ENCODE assay signal across 12 mouse cellular contexts in genomic region chr10:83106152-83106746, GRCm38 (mm10).
DNase-seq lines count a peak whose midpoint lies in the region; ATAC-seq and TF ChIP-seq lines count a peak whose summit lies in the region.
"Had no signal": no experiment of that assay in that cellular context is flagged by ENCODE, and none has a peak within 500 bp of the region (broad histone marks: within the 10 kb centered on the region; RNA-seq: fewer than 3 reads in every experiment).

No protein-coding gene starts in this region.

- 64% methylated on average over 7 of the region's 7 CpGs for WGBS in stomach, embryonic 14.5 days
- 78% methylated on average over 7 of the region's 7 CpGs for WGBS in stomach, postnatal 0 days
- 21% methylated on average over 7 of the region's 7 CpGs for WGBS in hindbrain, embryonic 16.5 days
- WGBS in midbrain, embryonic 14.5 days: 21% methylated on average over 7 of the region's 7 CpGs

- H3K27ac ChIP-seq in stomach, embryonic 14.5 days (ENCODE audit: low read length): peak overlapping the region; percentile 74; the same call in 1 of the 2 replicates
- H3K27ac ChIP-seq in stomach, postnatal 0 days (replicated peaks): no peak overlapping the region
- peak overlapping the region; percentile 54 for H3K27ac ChIP-seq in hindbrain, embryonic 16.5 days (ENCODE audit: low read depth, low read length)
- peak overlapping the region; percentile 49; the same call in 1 of the 2 replicates for H3K27ac ChIP-seq in midbrain, embryonic 14.5 days (replicated peaks; ENCODE audit: low read depth, low read length)
- H3K27ac ChIP-seq: heart, embryonic 13.5 days; lung, embryonic 15.5 days; neural tube, embryonic 12.5 days had no signal

- H3K27me3 ChIP-seq in stomach, embryonic 14.5 days (ENCODE audit: control insufficient read depth, insufficient read depth, low read length): no peaks in the 10 kb centered on the region
- H3K27me3 ChIP-seq in stomach, postnatal 0 days (ENCODE audit: control insufficient read depth, insufficient read depth, low read length): no peaks in the 10 kb centered on the region
- no peaks in the 10 kb centered on the region for H3K27me3 ChIP-seq in hindbrain, embryonic 16.5 days (replicated peaks; ENCODE audit: control insufficient read depth, insufficient read depth, low read length)
- H3K27me3 ChIP-seq in midbrain, embryonic 14.5 days (ENCODE audit: control insufficient read depth, insufficient read depth, low read length): no peaks in the 10 kb centered on the region
- H3K27me3 ChIP-seq: heart, embryonic 13.5 days; lung, embryonic 15.5 days had no signal

- ATAC-seq in stomach, embryonic 14.5 days (ENCODE audit: insufficient number of reproducible peaks, insufficient read depth, low FRiP score, low read depth): no peak
- no peak for ATAC-seq in stomach, postnatal 0 days (ENCODE audit: low FRiP score, low TSS enrichment)
- ATAC-seq in hindbrain, embryonic 16.5 days: peak; percentile 74
- ATAC-seq in midbrain, embryonic 14.5 days (ENCODE audit: low FRiP score, low TSS enrichment): peak; percentile 73

- no peaks in the 10 kb centered on the region for H3K9me3 ChIP-seq in stomach, embryonic 14.5 days (ENCODE audit: control insufficient read depth, low read depth, low read length)
- H3K9me3 ChIP-seq in stomach, postnatal 0 days (ENCODE audit: control insufficient read depth, low read length): no peaks in the 10 kb centered on the region
- H3K9me3 ChIP-seq in hindbrain, embryonic 16.5 days (ENCODE audit: control insufficient read depth, low read length): no peaks in the 10 kb centered on the region
- no peaks in the 10 kb centered on the region for H3K9me3 ChIP-seq in midbrain, embryonic 14.5 days (ENCODE audit: control insufficient read depth, low read length)
- H3K9me3 ChIP-seq: heart, embryonic 13.5 days; lung, embryonic 15.5 days; neural tube, embryonic 12.5 days had no signal

- no peak overlapping the region for H3K4me3 ChIP-seq in stomach, embryonic 14.5 days (ENCODE audit: low read depth, low read length)
- H3K4me3 ChIP-seq in stomach, postnatal 0 days (ENCODE audit: low read depth, low read length): no peak overlapping the region
- H3K4me3 ChIP-seq in hindbrain, embryonic 16.5 days (ENCODE audit: low read length): no peak overlapping the region
- H3K4me3 ChIP-seq in midbrain, embryonic 14.5 days (replicated peaks; ENCODE audit: low read depth, low read length): no peak overlapping the region
- H3K4me3 ChIP-seq: heart, embryonic 13.5 days; lung, embryonic 15.5 days; neural tube, embryonic 12.5 days had no signal

- no peak overlapping the region for H3K4me2 ChIP-seq in stomach, embryonic 14.5 days (replicated peaks; ENCODE audit: low read depth, low read length)
- no peak overlapping the region for H3K4me2 ChIP-seq in stomach, postnatal 0 days (replicated peaks; ENCODE audit: low read depth)
- H3K4me2 ChIP-seq in hindbrain, embryonic 16.5 days (ENCODE audit: low read length): no peak overlapping the region
- 0 out of 2 replicates have a peak overlapping the region, but pooled peaks have one; percentile 15 for H3K4me2 ChIP-seq in midbrain, embryonic 14.5 days (ENCODE audit: low read length)
- H3K4me2 ChIP-seq: heart, embryonic 13.5 days; lung, embryonic 15.5 days; neural tube, embryonic 12.5 days had no signal

- no peaks in the 10 kb centered on the region for H3K36me3 ChIP-seq in stomach, embryonic 14.5 days (ENCODE audit: control insufficient read depth, insufficient read depth, low read length)
- H3K36me3 ChIP-seq in stomach, postnatal 0 days (ENCODE audit: control insufficient read depth, insufficient read depth, low read length): no peaks in the 10 kb centered on the region
- no peaks in the 10 kb centered on the region for H3K36me3 ChIP-seq in hindbrain, embryonic 16.5 days (ENCODE audit: control insufficient read depth, insufficient read depth, low read length)
- H3K36me3 ChIP-seq in midbrain, embryonic 14.5 days (ENCODE audit: control insufficient read depth, insufficient read depth, low read length): no peaks in the 10 kb centered on the region
- H3K36me3 ChIP-seq: heart, embryonic 13.5 days; lung, embryonic 15.5 days; neural tube, embryonic 12.5 days had no signal

- TF ChIP-seq CTCF in stomach, postnatal 0 days (IDR thresholded peaks at IDR 0.05; ENCODE audit: low read depth): no peak

- no peak for DNase-seq in stomach, postnatal 0 days (ENCODE audit: low spot score)
- DNase-seq in midbrain, embryonic 14.5 days: peak; percentile 73
- DNase-seq in urinary bladder, postnatal 36 days (ENCODE audit: low spot score in 2 of 2): no peak
- no peak for DNase-seq in heart, adult 11 months
- no peak for DNase-seq in embryo, embryonic 9.5 days (ENCODE audit: extremely low spot score)
- no peak for DNase-seq in gastrocnemius, postnatal 10 days
- DNase-seq: kidney, postnatal 14 days had no signal

- no peak overlapping the region for H3K9ac ChIP-seq in stomach, embryonic 14.5 days (replicated peaks; ENCODE audit: low read depth, low read length)
- no peak overlapping the region for H3K9ac ChIP-seq in stomach, postnatal 0 days (ENCODE audit: low read length)
- H3K9ac ChIP-seq in hindbrain, embryonic 16.5 days (ENCODE audit: low read depth, low read length): no peak overlapping the region
- no peak overlapping the region; the same call in 1 of the 2 replicates for H3K9ac ChIP-seq in midbrain, embryonic 14.5 days (replicated peaks; ENCODE audit: low read length)
- H3K9ac ChIP-seq: heart, embryonic 13.5 days; lung, embryonic 15.5 days; neural tube, embryonic 12.5 days had no signal

- H3K4me1 ChIP-seq in stomach, embryonic 14.5 days (ENCODE audit: control insufficient read depth, insufficient read depth, low read length): peaks cover 23% of the 10 kb centered on the region; the same call in 1 of the 2 replicates
- 0 out of 2 replicates have a peak, but pooled peaks cover 7% of the 10 kb centered on the region for H3K4me1 ChIP-seq in stomach, postnatal 0 days (replicated peaks; ENCODE audit: control insufficient read depth, insufficient read depth)
- peaks cover 38% of the 10 kb centered on the region for H3K4me1 ChIP-seq in hindbrain, embryonic 16.5 days (ENCODE audit: control insufficient read depth, insufficient read depth, low read depth, low read length)
- peaks cover 53% of the 10 kb centered on the region for H3K4me1 ChIP-seq in midbrain, embryonic 14.5 days (ENCODE audit: control insufficient read depth, insufficient read depth, low read length)

- TF ChIP-seq EP300 in stomach, postnatal 0 days (optimal IDR thresholded peaks at IDR 0.05): no peak

Comparison
In these comparisons a context has a peak if more than half of its experiments do, and no peak if none do; other contexts are left out.
1. ATAC-seq: peak in hindbrain, embryonic 16.5 days (single experiment) and midbrain, embryonic 14.5 days (single experiment); none in stomach, embryonic 14.5 days (single experiment) and stomach, postnatal 0 days (single experiment).